Mouse (Mus musculus) liver (tissue): ENCODE results near the gene Ptgfrn.

ENCODE experiments used
- DNase-seq: peaks from one replicate; pipeline ENCODE4 v3.0.0-alpha.2; 2020; ENCODE audit warnings: mixed read lengths

Gene Ptgfrn

GRCm38 (mm10) chr3:101110043-101110837 lies at the start of gene Ptgfrn:
TSS of gene Ptgfrn (minus strand) at chr3:101110278.
- peak; percentile 62 for DNase-seq

GRCm38 (mm10) chr3:101159701-101160100 lies 49.6 kb upstream of the Ptgfrn start:
- DNase-seq, result no peak

GRCm38 (mm10) chr3:101154067-101154466 lies 44.0 kb upstream of the Ptgfrn start:
- no peak for DNase-seq

- no peak for DNase-seq
Observed at GRCm38 (mm10) chr3:101153341-101153740, 43.3 kb upstream of the Ptgfrn start.

GRCm38 (mm10) chr3:101146126-101146772 lies 36.2 kb upstream of the Ptgfrn start:
- DNase-seq, result no peak

- DNase-seq, result no peak
Observed at GRCm38 (mm10) chr3:101145292-101146046, 35.4 kb upstream of the Ptgfrn start.

- DNase-seq, result no peak
Observed at GRCm38 (mm10) chr3:101144366-101144948, 34.4 kb upstream of the Ptgfrn start.

GRCm38 (mm10) chr3:101143465-101143864 lies 33.4 kb upstream of the Ptgfrn start:
- no peak for DNase-seq

GRCm38 (mm10) chr3:101141864-101142263 lies 31.8 kb upstream of the Ptgfrn start:
- DNase-seq, result no peak

GRCm38 (mm10) chr3:101139958-101140357 lies 29.9 kb upstream of the Ptgfrn start:
- no peak for DNase-seq

GRCm38 (mm10) chr3:101136483-101136882 lies 26.4 kb upstream of the Ptgfrn start:
- no peak for DNase-seq

- DNase-seq, result no peak
Observed at GRCm38 (mm10) chr3:101134861-101135260, 24.8 kb upstream of the Ptgfrn start.

- DNase-seq, result no peak
Observed at GRCm38 (mm10) chr3:101132981-101133380, 22.9 kb upstream of the Ptgfrn start.

- no peak for DNase-seq
Observed at GRCm38 (mm10) chr3:101131772-101132171, 21.7 kb upstream of the Ptgfrn start.

- DNase-seq, result peak; percentile 48
Observed at GRCm38 (mm10) chr3:101130526-101130925, 20.4 kb upstream of the Ptgfrn start.

- DNase-seq, result no peak
Observed at GRCm38 (mm10) chr3:101129620-101130019, 19.5 kb upstream of the Ptgfrn start.

- no peak for DNase-seq
Observed at GRCm38 (mm10) chr3:101129090-101129489, 19.0 kb upstream of the Ptgfrn start.

GRCm38 (mm10) chr3:101127766-101128165 lies 17.7 kb upstream of the Ptgfrn start:
- DNase-seq, result no peak

GRCm38 (mm10) chr3:101124716-101125115 lies 14.6 kb upstream of the Ptgfrn start:
- DNase-seq, result no peak

- no peak for DNase-seq
Observed at GRCm38 (mm10) chr3:101122479-101122878, 12.4 kb upstream of the Ptgfrn start.

GRCm38 (mm10) chr3:101117774-101118173 lies 7.7 kb upstream of the Ptgfrn start:
- DNase-seq, result no peak

GRCm38 (mm10) chr3:101117386-101117749 lies 7.3 kb upstream of the Ptgfrn start:
- DNase-seq, result no peak
